Mouse (Mus musculus) cerebellum, postnatal 36 days (tissue): ENCODE data around the gene Doc2b.
A peak's percentile ranks its signal among the peaks of the same experiment; 100 is the strongest.
"Not testable (repeated sequence)": the region's sequence is repeated elsewhere in the genome, so short reads cannot be mapped to it uniquely, and the experiment has no call there.

Source experiments
- DNase-seq, 2 experiments: peaks; one replicate each; pipeline ENCODE4 v3.0.0; 2021 to 2022; ENCODE audit warnings: mixed read lengths in 2 of 2

The Doc2b gene

DNA sequence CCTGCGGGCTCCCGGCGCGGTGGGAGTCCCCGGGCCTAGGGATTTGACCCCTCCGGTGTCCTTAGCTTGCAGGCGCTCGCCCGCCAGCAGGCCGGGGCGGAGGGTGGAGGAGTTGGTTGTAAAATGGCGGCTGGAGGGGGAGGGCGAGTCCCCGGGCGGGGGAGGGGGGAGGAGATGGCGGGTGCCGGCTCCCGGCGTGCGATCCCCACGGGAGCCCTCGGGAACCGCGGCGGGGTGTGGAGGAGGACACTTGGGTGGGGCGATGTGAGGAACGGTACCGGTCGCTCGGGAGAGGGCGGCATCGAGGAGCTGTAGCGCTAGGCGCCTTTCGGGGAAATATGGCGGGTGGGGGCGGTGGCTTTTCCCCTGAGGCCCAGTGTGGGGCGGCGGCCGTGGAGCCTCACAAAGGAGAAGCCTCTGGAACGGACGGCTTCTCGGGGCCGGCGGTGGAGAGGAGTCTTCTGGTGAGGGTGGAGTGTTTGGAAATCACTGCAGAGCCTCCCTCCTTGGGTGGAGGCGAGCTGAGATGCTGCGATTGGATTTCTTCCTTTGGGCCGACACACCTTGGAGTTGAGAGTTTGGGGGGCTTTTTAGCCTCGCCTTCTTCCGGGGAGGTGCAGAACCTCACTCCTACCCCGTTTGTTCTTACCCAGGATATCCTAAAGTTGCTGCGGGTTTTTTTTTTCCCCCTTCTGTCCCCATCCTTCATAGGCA lies 62.5 kb downstream of the Doc2b start:
- peak in 1 of 2 experiments; percentile 65 for DNase-seq

GRCm38 (mm10) chr11:75732434-75733226 lies 63.2 kb downstream of the Doc2b start, which contains the start of gene Ywhae:
Gene Ywhae, plus strand, starts transcription at chr11:75732869.
- peak; percentile 93 for DNase-seq

DNA sequence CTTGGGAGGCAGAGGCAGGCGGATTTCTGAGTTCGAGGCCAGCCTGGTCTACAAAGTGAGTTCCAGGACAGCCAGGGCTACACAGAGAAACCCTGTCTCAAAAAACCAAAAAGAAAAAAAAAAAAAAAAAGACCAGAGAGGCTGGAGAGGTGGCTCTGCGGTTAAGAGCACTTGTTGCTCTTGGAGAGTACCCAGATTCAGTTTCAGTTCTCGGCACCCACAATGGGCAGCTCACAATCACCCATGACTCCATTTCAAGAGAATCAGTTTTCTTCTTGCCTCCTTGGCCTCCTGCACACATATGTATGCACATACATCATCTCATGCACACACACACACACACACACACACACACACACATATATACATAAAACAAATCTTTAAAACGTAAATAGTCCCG lies 68.2 kb downstream of the Doc2b start:
- DNase-seq, result not testable (repeated sequence)

- DNase-seq, result no peak
Observed at GRCm38 (mm10) chr11:75727168-75727567, 68.7 kb downstream of the Doc2b start.

- DNase-seq, result no peak
Observed at GRCm38 (mm10) chr11:75722339-75722738, 73.5 kb downstream of the Doc2b start.
